Mouse (Mus musculus): ENCODE results near the gene Lrrc4c. TPM values are rescaled to one million over a fixed set of nuclear protein-coding genes. Genes with fewer than 3 reads are reported as not detected.

The Lrrc4c gene
- polyA plus RNA-seq, 1 experiment from 2014 or later = 0.49 TPM

- Histone ChIP-seq H3K27me3 (ENCODE audit: control insufficient read depth, insufficient read depth, low read depth, low read length) (no peaks in the 10 kb centered on the region), H3K36me3 (ENCODE audit: control insufficient read depth, insufficient read depth, low read length) (no peaks in the 10 kb centered on the region), H3K27ac (ENCODE audit: low read length) (no peak overlapping the region), H3K9me3 (ENCODE audit: control insufficient read depth, low read length) (no peaks in the 10 kb centered on the region), H3K4me2 (ENCODE audit: low read depth, low read length) (no peak overlapping the region), H3K9ac (ENCODE audit: low read length) (no peak overlapping the region), H3K4me3 (ENCODE audit: low read length) (no peak overlapping the region), H3K4me1 (replicated peaks; ENCODE audit: control insufficient read depth, insufficient read depth, low read length) (no peaks in the 10 kb centered on the region)
- ATAC-seq (ENCODE audit: low read depth) = no peak
- 52% methylated on average over 2 of the region's 2 CpGs for WGBS
These were observed 1117.6 kb downstream of the Lrrc4c start for GRCm38 (mm10) chr2:97435616-97436015.

GRCm38 (mm10) chr2:97437767-97438166, 1119.8 kb downstream of the Lrrc4c start:
- H3K27me3 ChIP-seq (ENCODE audit: control insufficient read depth, insufficient read depth, low read depth, low read length) = no peaks in the 10 kb centered on the region
- no peaks in the 10 kb centered on the region for H3K9me3 ChIP-seq (ENCODE audit: control insufficient read depth, low read length)
- H3K36me3 ChIP-seq (ENCODE audit: control insufficient read depth, insufficient read depth, low read length) = no peaks in the 10 kb centered on the region
- no peak overlapping the region for H3K9ac ChIP-seq (ENCODE audit: low read length)
- no peak overlapping the region for H3K27ac ChIP-seq (ENCODE audit: low read length)
- no peaks in the 10 kb centered on the region for H3K4me1 ChIP-seq (replicated peaks; ENCODE audit: control insufficient read depth, insufficient read depth, low read length)
- no peak overlapping the region for H3K4me3 ChIP-seq (ENCODE audit: low read length)
- H3K4me2 ChIP-seq (ENCODE audit: low read depth, low read length) = no peak overlapping the region
- ATAC-seq (ENCODE audit: low read depth) = no peak

GRCm38 (mm10) chr2:97463573-97463972, 1145.6 kb downstream of the Lrrc4c start:
- no peak for ATAC-seq (ENCODE audit: low read depth)
- no peak overlapping the region for H3K27ac ChIP-seq (ENCODE audit: low read length)
- H3K9ac ChIP-seq (ENCODE audit: low read length) = no peak overlapping the region
- H3K36me3 ChIP-seq (ENCODE audit: control insufficient read depth, insufficient read depth, low read length) = no peaks in the 10 kb centered on the region
- H3K9me3 ChIP-seq (ENCODE audit: control insufficient read depth, low read length) = no peaks in the 10 kb centered on the region
- H3K27me3 ChIP-seq (ENCODE audit: control insufficient read depth, insufficient read depth, low read depth, low read length) = peaks cover 12% of the 10 kb centered on the region
- no peak overlapping the region for H3K4me3 ChIP-seq (ENCODE audit: low read length)
- H3K4me1 ChIP-seq (replicated peaks; ENCODE audit: control insufficient read depth, insufficient read depth, low read length) = peaks cover 5% of the 10 kb centered on the region
- H3K4me2 ChIP-seq (ENCODE audit: low read depth, low read length) = no peak overlapping the region

GRCm38 (mm10) chr2:97466243-97466793, 1148.3 kb downstream of the Lrrc4c start:
- H3K36me3 ChIP-seq (ENCODE audit: control insufficient read depth, insufficient read depth, low read length) = no peaks in the 10 kb centered on the region
- peak overlapping the region; percentile 47; the same call in 1 of the 2 replicates for H3K27ac ChIP-seq (ENCODE audit: low read length)
- H3K9ac ChIP-seq (ENCODE audit: low read length) = 0 out of 2 replicates have a peak overlapping the region, but pooled peaks have one; percentile 33

GRCm38 (mm10) chr2:97467031-97467549, 1149.1 kb downstream of the Lrrc4c start:
- Histone ChIP-seq H3K36me3 (ENCODE audit: control insufficient read depth, insufficient read depth, low read length) (no peaks in the 10 kb centered on the region), H3K4me3 (ENCODE audit: low read length) (peak overlapping the region; percentile 49), H3K9ac (ENCODE audit: low read length) (peak overlapping the region; percentile 8; the same call in 1 of the 2 replicates), H3K27ac (ENCODE audit: low read length) (no peak overlapping the region), H3K27me3 (ENCODE audit: control insufficient read depth, insufficient read depth, low read depth, low read length) (peaks cover 16% of the 10 kb centered on the region), H3K9me3 (ENCODE audit: control insufficient read depth, low read length) (no peaks in the 10 kb centered on the region), H3K4me2 (ENCODE audit: low read depth, low read length) (peak overlapping the region; percentile 69), H3K4me1 (replicated peaks; ENCODE audit: control insufficient read depth, insufficient read depth, low read length) (peaks cover 5% of the 10 kb centered on the region)
- WGBS = under 1% methylated on average over 26 of the region's 26 CpGs
- ATAC-seq (ENCODE audit: low read depth) = peak; percentile 56; the same call in 1 of the 2 replicates

More at GRCm38 (mm10) chr2:97466243-97466793, 1148.3 kb downstream of the Lrrc4c start:
- Histone ChIP-seq H3K27me3 (ENCODE audit: control insufficient read depth, insufficient read depth, low read depth, low read length) (peaks cover 16% of the 10 kb centered on the region), H3K4me2 (ENCODE audit: low read depth, low read length) (peak overlapping the region; percentile 69), H3K4me3 (ENCODE audit: low read length) (peak overlapping the region; percentile 49), H3K9me3 (ENCODE audit: control insufficient read depth, low read length) (no peaks in the 10 kb centered on the region), H3K4me1 (replicated peaks; ENCODE audit: control insufficient read depth, insufficient read depth, low read length) (peaks cover 5% of the 10 kb centered on the region)
- WGBS = under 1% methylated on average over 25 of the region's 25 CpGs
- ATAC-seq (ENCODE audit: low read depth) = peak; percentile 93

- Histone ChIP-seq H3K4me1 (replicated peaks; ENCODE audit: control insufficient read depth, insufficient read depth, low read length) (peaks cover 5% of the 10 kb centered on the region), H3K36me3 (ENCODE audit: control insufficient read depth, insufficient read depth, low read length) (no peaks in the 10 kb centered on the region), H3K4me2 (ENCODE audit: low read depth, low read length) (peak overlapping the region; percentile 69), H3K27ac (ENCODE audit: low read length) (no peak overlapping the region), H3K9me3 (ENCODE audit: control insufficient read depth, low read length) (no peaks in the 10 kb centered on the region), H3K27me3 (ENCODE audit: control insufficient read depth, insufficient read depth, low read depth, low read length) (peaks cover 16% of the 10 kb centered on the region), H3K9ac (ENCODE audit: low read length) (no peak overlapping the region), H3K4me3 (ENCODE audit: low read length) (peak overlapping the region; percentile 49)
- WGBS = 9% methylated on average over 8 of the region's 8 CpGs
- no peak for ATAC-seq (ENCODE audit: low read depth)
These were observed 1149.7 kb downstream of the Lrrc4c start for GRCm38 (mm10) chr2:97467664-97468063.

GRCm38 (mm10) chr2:97468372-97468771, 1150.4 kb downstream of the Lrrc4c start:
- Histone ChIP-seq H3K36me3 (ENCODE audit: control insufficient read depth, insufficient read depth, low read length) (no peaks in the 10 kb centered on the region), H3K4me2 (ENCODE audit: low read depth, low read length) (no peak overlapping the region), H3K9me3 (ENCODE audit: control insufficient read depth, low read length) (no peaks in the 10 kb centered on the region), H3K27ac (ENCODE audit: low read length) (no peak overlapping the region), H3K9ac (ENCODE audit: low read length) (no peak overlapping the region), H3K4me3 (ENCODE audit: low read length) (no peak overlapping the region), H3K4me1 (replicated peaks; ENCODE audit: control insufficient read depth, insufficient read depth, low read length) (peaks cover 5% of the 10 kb centered on the region), H3K27me3 (ENCODE audit: control insufficient read depth, insufficient read depth, low read depth, low read length) (peaks cover 16% of the 10 kb centered on the region)
- ATAC-seq (ENCODE audit: low read depth) = no peak
- WGBS = 40% methylated on average over 5 of the region's 5 CpGs

- Histone ChIP-seq H3K9me3 (ENCODE audit: control insufficient read depth, low read length) (no peaks in the 10 kb centered on the region), H3K36me3 (ENCODE audit: control insufficient read depth, insufficient read depth, low read length) (no peaks in the 10 kb centered on the region), H3K4me2 (ENCODE audit: low read depth, low read length) (no peak overlapping the region), H3K9ac (ENCODE audit: low read length) (no peak overlapping the region), H3K4me3 (ENCODE audit: low read length) (no peak overlapping the region), H3K27me3 (ENCODE audit: control insufficient read depth, insufficient read depth, low read depth, low read length) (peaks cover 16% of the 10 kb centered on the region), H3K27ac (ENCODE audit: low read length) (no peak overlapping the region), H3K4me1 (replicated peaks; ENCODE audit: control insufficient read depth, insufficient read depth, low read length) (peaks cover 5% of the 10 kb centered on the region)
- 36% methylated on average over 2 of the region's 2 CpGs for WGBS
- no peak for ATAC-seq (ENCODE audit: low read depth)
These were observed 1151.4 kb downstream of the Lrrc4c start for GRCm38 (mm10) chr2:97469396-97469795.

- H3K4me1 ChIP-seq (replicated peaks; ENCODE audit: control insufficient read depth, insufficient read depth, low read length) = no peaks in the 10 kb centered on the region
- H3K9ac ChIP-seq (ENCODE audit: low read length) = no peak overlapping the region
- H3K4me3 ChIP-seq (ENCODE audit: low read length) = no peak overlapping the region
- no peaks in the 10 kb centered on the region; the same call in 1 of the 2 replicates for H3K9me3 ChIP-seq (ENCODE audit: control insufficient read depth, low read length)
- H3K27ac ChIP-seq (ENCODE audit: low read length) = no peak overlapping the region
- WGBS = 73% methylated on average over 10 of the region's 10 CpGs
- H3K4me2 ChIP-seq (ENCODE audit: low read depth, low read length) = no peak overlapping the region
- no peaks in the 10 kb centered on the region for H3K36me3 ChIP-seq (ENCODE audit: control insufficient read depth, insufficient read depth, low read length)
- no peaks in the 10 kb centered on the region for H3K27me3 ChIP-seq (ENCODE audit: control insufficient read depth, insufficient read depth, low read depth, low read length)
- no peak for ATAC-seq (ENCODE audit: low read depth)
These were observed 1160.4 kb downstream of the Lrrc4c start for GRCm38 (mm10) chr2:97478175-97478924.

Measured in lung, embryonic 16.5 days (tissue).